Mouse (Mus musculus): ENCODE data around the gene Mif.

GRCm38 (mm10) chr10:75884742-75885141, 24.7 kb upstream of the Mif start:
- no peak for TF ChIP-seq CTCF (IDR thresholded peaks at IDR 0.05; ENCODE audit: extremely low read depth, insufficient read depth, low read length)
- no peak for TF ChIP-seq POLR2A (IDR thresholded peaks at IDR 0.05; ENCODE audit: extremely low read depth, insufficient read depth, low read length)
